Mouse (Mus musculus) limb, embryonic 12.5 days (tissue): ENCODE measurements around the gene Gm20388. TPM values are rescaled to one million over a fixed set of nuclear protein-coding genes. Genes with fewer than 3 reads are reported as not detected.

Experiments used
- ATAC-seq: fragments of 200-750 bp; cut with Nextera tagmentation; 2 replicates; pipeline ENCODE4 v1.8.0; 2017; ENCODE audit warnings: low read depth, moderate TSS enrichment; ENCODE audit not compliant: insufficient number of reproducible peaks, insufficient read depth, low FRiP score, low TSS enrichment
- H3K27ac ChIP-seq: fragments of 300-500 bp; sonication (generic); 2 replicates; pipeline ENCODE4 v1.5.1; 2016; ENCODE audit warnings: mild to moderate bottlenecking, moderate library complexity
- H3K27me3 ChIP-seq: fragments of 300-500 bp; sonication (generic); 2 replicates; pipeline ENCODE4 v1.6.1; 2016; ENCODE audit warnings: mild to moderate bottlenecking, moderate library complexity
- H3K36me3 ChIP-seq: fragments of 300-500 bp; sonication (generic); 2 replicates; pipeline ENCODE4 v1.6.1; 2016; ENCODE audit warnings: mild to moderate bottlenecking, moderate library complexity
- H3K4me1 ChIP-seq: fragments of 300-500 bp; sonication (generic); replicated peaks from 2 replicates; pipeline ENCODE4 v1.6.1; 2016
- H3K4me2 ChIP-seq: fragments of 300-500 bp; sonication (generic); 2 replicates; pipeline ENCODE4 v1.6.1; 2016; ENCODE audit warnings: mild to moderate bottlenecking, moderate library complexity
- H3K4me3 ChIP-seq: fragments of 300-500 bp; sonication (generic); replicated peaks from 2 replicates; pipeline ENCODE4 v1.5.1; 2016; ENCODE audit warnings: mild to moderate bottlenecking
- H3K9ac ChIP-seq: fragments of 300-500 bp; sonication (generic); replicated peaks from 2 replicates; pipeline ENCODE4 v1.6.1; 2016; ENCODE audit warnings: mild to moderate bottlenecking, moderate library complexity
- H3K9me3 ChIP-seq: fragments of 300-500 bp; sonication (generic); 2 replicates; pipeline ENCODE4 v1.6.1; 2016; ENCODE audit warnings: mild to moderate bottlenecking, moderate library complexity
- WGBS: fragments of 180-500 bp; shearing (Covaris S2); methylation state at CpG from one replicate; pipeline ENCODE4 v1.1.7; 2016; 5-methylcytosine and 5-hydroxymethylcytosine counted together
- polyA plus RNA-seq: library from polyadenylated mRNA; unstranded; fragments of >200 nt; fragmentation: Nextera tagmentation; extraction: Ambion mirVana; gene quantifications from 2 replicates; pipeline ENCODE4 v1.2.1, GENCODE M21; 2016

The Gm20388 gene
- polyA plus RNA-seq, 1 experiment from 2014 or later = not detected

GRCm38 (mm10) chr8:121980792-121981519 is 2070.3 kb downstream of the Gm20388 start:
- H3K36me3 ChIP-seq = peaks cover 93% of the 10 kb centered on the region
- no peak overlapping the region for H3K4me3 ChIP-seq
- H3K4me1 ChIP-seq = no peaks in the 10 kb centered on the region
- WGBS = 89% methylated on average over 11 of the region's 11 CpGs
- H3K9me3 ChIP-seq = no peaks in the 10 kb centered on the region
- no peak overlapping the region for H3K9ac ChIP-seq
- no peaks in the 10 kb centered on the region for H3K27me3 ChIP-seq
- no peak overlapping the region for H3K4me2 ChIP-seq
- no peak overlapping the region for H3K27ac ChIP-seq
- no peak for ATAC-seq

GRCm38 (mm10) chr8:121981520-121981895 is 2070.9 kb downstream of the Gm20388 start:
- Histone ChIP-seq H3K4me3 (no peak overlapping the region), H3K9ac (no peak overlapping the region), H3K27ac (no peak overlapping the region), H3K9me3 (no peaks in the 10 kb centered on the region), H3K27me3 (no peaks in the 10 kb centered on the region), H3K4me2 (no peak overlapping the region), H3K4me1 (no peaks in the 10 kb centered on the region), H3K36me3 (peaks cover 93% of the 10 kb centered on the region)
- no peak for ATAC-seq
- WGBS = 92% methylated on average over 7 of the region's 7 CpGs

- Histone ChIP-seq H3K9me3 (no peaks in the 10 kb centered on the region), H3K27me3 (no peaks in the 10 kb centered on the region), H3K36me3 (peaks cover 100% of the 10 kb centered on the region), H3K4me3 (no peak overlapping the region), H3K4me1 (no peaks in the 10 kb centered on the region), H3K27ac (no peak overlapping the region), H3K4me2 (no peak overlapping the region), H3K9ac (no peak overlapping the region)
- WGBS = 98% methylated on average over 3 of the region's 3 CpGs
- no peak for ATAC-seq
These were observed 2075.0 kb downstream of the Gm20388 start for GRCm38 (mm10) chr8:121985673-121986072.

GRCm38 (mm10) chr8:121987892-121988291 is 2077.3 kb downstream of the Gm20388 start:
- Histone ChIP-seq H3K9me3 (no peaks in the 10 kb centered on the region), H3K4me2 (no peak overlapping the region), H3K9ac (no peak overlapping the region), H3K4me3 (no peak overlapping the region), H3K36me3 (peaks cover 99% of the 10 kb centered on the region), H3K27ac (no peak overlapping the region), H3K27me3 (no peaks in the 10 kb centered on the region), H3K4me1 (no peaks in the 10 kb centered on the region)
- WGBS = 85% methylated on average over 5 of the region's 5 CpGs
- no peak for ATAC-seq

- ATAC-seq = no peak
- Histone ChIP-seq H3K9ac (no peak overlapping the region), H3K4me1 (no peaks in the 10 kb centered on the region), H3K27ac (no peak overlapping the region), H3K9me3 (no peaks in the 10 kb centered on the region), H3K36me3 (peaks cover 90% of the 10 kb centered on the region), H3K4me3 (no peak overlapping the region), H3K27me3 (no peaks in the 10 kb centered on the region), H3K4me2 (no peak overlapping the region)
- 88% methylated on average over 9 of the region's 9 CpGs for WGBS
These were observed 2080.0 kb downstream of the Gm20388 start for GRCm38 (mm10) chr8:121990506-121991255.

GRCm38 (mm10) chr8:121991611-121992010 is 2081.0 kb downstream of the Gm20388 start:
- ATAC-seq = no peak
- WGBS = 86% methylated on average over 7 of the region's 7 CpGs
- no peak overlapping the region for H3K27ac ChIP-seq

GRCm38 (mm10) chr8:121992911-121993310 is 2082.3 kb downstream of the Gm20388 start:
- H3K4me2 ChIP-seq = no peak overlapping the region
- H3K4me3 ChIP-seq = no peak overlapping the region
- 82% methylated on average over 4 of the region's 4 CpGs for WGBS
- no peak overlapping the region for H3K9ac ChIP-seq
- H3K9me3 ChIP-seq = no peaks in the 10 kb centered on the region
- no peaks in the 10 kb centered on the region for H3K27me3 ChIP-seq
- no peak for ATAC-seq
- peaks cover 89% of the 10 kb centered on the region for H3K36me3 ChIP-seq
- H3K27ac ChIP-seq = no peak overlapping the region
- no peaks in the 10 kb centered on the region for H3K4me1 ChIP-seq

More at GRCm38 (mm10) chr8:121991611-121992010, 2081.0 kb downstream of the Gm20388 start:
- Histone ChIP-seq H3K36me3 (peaks cover 89% of the 10 kb centered on the region), H3K4me3 (no peak overlapping the region), H3K27me3 (no peaks in the 10 kb centered on the region), H3K9ac (no peak overlapping the region), H3K9me3 (no peaks in the 10 kb centered on the region), H3K4me1 (no peaks in the 10 kb centered on the region), H3K4me2 (no peak overlapping the region)

GRCm38 (mm10) chr8:121995112-121995511 is 2084.5 kb downstream of the Gm20388 start:
- Histone ChIP-seq H3K27ac (no peak overlapping the region), H3K4me3 (no peak overlapping the region), H3K36me3 (peaks cover 89% of the 10 kb centered on the region), H3K4me1 (no peaks in the 10 kb centered on the region), H3K9ac (no peak overlapping the region), H3K4me2 (no peak overlapping the region), H3K27me3 (no peaks in the 10 kb centered on the region), H3K9me3 (no peaks in the 10 kb centered on the region)
- 85% methylated on average over 4 of the region's 4 CpGs for whole genome bisulfite sequencing
- ATAC-seq = no peak

- Histone ChIP-seq H3K4me2 (no peak overlapping the region), H3K27me3 (no peaks in the 10 kb centered on the region), H3K9ac (no peak overlapping the region), H3K27ac (no peak overlapping the region), H3K36me3 (peaks cover 89% of the 10 kb centered on the region), H3K9me3 (no peaks in the 10 kb centered on the region), H3K4me3 (no peak overlapping the region), H3K4me1 (no peaks in the 10 kb centered on the region)
- ATAC-seq = no peak
- WGBS = 93% methylated on average over 3 of the region's 3 CpGs
These were observed 2085.3 kb downstream of the Gm20388 start for GRCm38 (mm10) chr8:121995895-121996294.

GRCm38 (mm10) chr8:121998631-121999030 is 2088.0 kb downstream of the Gm20388 start:
- H3K4me2 ChIP-seq = no peak overlapping the region
- H3K27me3 ChIP-seq = no peaks in the 10 kb centered on the region
- H3K27ac ChIP-seq = no peak overlapping the region
- no peak overlapping the region for H3K9ac ChIP-seq
- no peak for ATAC-seq
- no peaks in the 10 kb centered on the region for H3K9me3 ChIP-seq
- 88% methylated on average over 4 of the region's 4 CpGs for WGBS
- H3K36me3 ChIP-seq = peaks cover 90% of the 10 kb centered on the region
- no peak overlapping the region for H3K4me3 ChIP-seq
- no peaks in the 10 kb centered on the region; the same call in 1 of the 2 replicates for H3K4me1 ChIP-seq

- 86% methylated on average over 5 of the region's 5 CpGs for WGBS
These were observed 2088.6 kb downstream of the Gm20388 start for GRCm38 (mm10) chr8:121999211-121999610.

More at GRCm38 (mm10) chr8:121999211-121999610, 2088.6 kb downstream of the Gm20388 start:
- ATAC-seq = no peak
- Histone ChIP-seq H3K4me3 (no peak overlapping the region), H3K4me2 (no peak overlapping the region), H3K36me3 (peaks cover 92% of the 10 kb centered on the region), H3K27ac (no peak overlapping the region), H3K4me1 (no peaks in the 10 kb centered on the region; the same call in 1 of the 2 replicates), H3K9ac (no peak overlapping the region), H3K27me3 (no peaks in the 10 kb centered on the region), H3K9me3 (no peaks in the 10 kb centered on the region)
